Mouse (Mus musculus) v-Abl transformed pro-B cells (cell line): Measurements from ENCODE around the gene Csnk1e.

Experiments used
- in situ Hi-C, 2 experiments: fragments of 400-800 bp; cut with MboI; formaldehyde crosslinking; loops; one replicate each; pipeline ENCODE4 v1.15.1; 2025; ENCODE audit not compliant: unreplicated experiment in 2 of 2

Csnk1e gene

DNA sequence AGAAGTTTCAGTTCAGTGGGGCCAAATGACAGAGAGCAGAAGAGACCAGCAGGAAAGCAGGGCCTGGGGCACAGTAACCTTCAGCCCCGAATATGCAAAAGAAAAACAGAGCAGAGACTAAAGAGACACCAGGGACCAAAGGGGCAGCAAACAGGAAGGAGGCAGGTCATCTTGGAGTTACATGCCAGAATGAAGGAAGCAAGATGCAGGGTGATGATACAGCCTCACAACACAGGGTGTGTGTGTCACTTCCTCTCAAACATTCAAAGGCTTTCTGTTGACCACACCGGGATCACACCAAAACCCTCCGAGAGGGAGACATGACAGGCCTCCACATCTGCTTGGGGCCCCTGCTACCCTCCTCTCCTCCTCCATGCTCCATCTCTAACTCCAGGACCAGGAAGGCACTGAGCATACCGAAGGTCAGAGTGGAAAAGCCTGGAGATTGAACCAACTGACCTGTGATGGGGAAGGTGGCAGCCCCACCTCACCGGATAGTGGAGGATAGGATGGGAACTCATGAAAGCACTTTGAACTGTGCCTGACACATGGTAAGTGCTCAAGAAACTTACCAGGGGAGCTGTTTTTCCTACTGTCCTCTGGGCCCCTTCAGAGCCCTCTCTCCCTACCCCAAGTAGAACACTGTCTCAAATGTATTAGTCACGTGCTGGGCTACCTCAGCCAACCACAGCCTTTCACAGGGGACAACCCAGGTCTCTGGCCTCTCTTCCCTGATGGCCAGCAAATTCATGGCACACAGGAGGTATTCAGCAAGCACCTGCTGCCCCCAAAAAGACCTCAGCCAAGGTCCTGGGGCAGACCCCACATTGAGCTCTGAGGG is 55.0 kb downstream of the Csnk1e start:
- in situ Hi-C loops: no loop called here

DNA sequence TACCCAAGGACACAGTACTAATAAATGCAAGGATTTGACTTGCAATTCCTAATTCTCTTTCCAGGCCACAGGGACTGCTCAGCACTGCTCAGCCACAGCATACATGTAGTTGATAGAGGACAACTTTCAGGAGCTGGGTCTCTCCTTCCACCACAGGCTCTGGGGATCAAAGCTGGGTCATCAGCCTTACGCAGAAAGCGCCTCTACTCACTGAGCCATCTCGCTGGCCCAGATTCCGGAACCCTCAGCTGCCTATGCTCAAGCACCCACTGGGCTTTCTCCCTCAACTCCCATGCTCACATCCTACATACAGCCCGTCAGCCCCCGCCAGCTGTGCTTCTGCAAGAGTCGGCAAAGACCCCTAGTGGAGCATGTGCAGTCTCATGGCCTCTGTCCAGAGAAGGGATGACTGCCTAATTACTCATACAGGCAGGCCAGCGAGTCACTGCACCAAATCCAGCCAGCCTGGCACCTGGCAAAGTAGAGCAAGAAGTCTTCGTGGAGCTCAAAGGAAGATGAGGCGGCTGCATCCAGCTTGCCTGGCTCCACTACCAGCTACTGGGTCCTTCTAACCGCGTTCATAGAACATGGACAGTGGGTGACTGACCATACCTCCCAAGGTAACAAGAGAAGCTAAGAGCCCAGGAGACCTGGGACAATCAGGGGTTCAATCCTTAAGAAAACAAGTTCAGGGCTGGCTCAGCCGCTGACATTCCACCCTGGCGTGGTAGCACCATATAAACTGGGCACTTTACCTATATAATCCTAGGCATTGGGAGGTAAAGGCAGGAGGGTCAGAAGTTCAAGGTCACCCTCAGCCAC is 55.9 kb downstream of the Csnk1e start:
- in situ Hi-C loops: no loop called here

GRCm38 (mm10) chr15:79396736-79397135 is 58.6 kb downstream of the Csnk1e start:
- in situ Hi-C loops: no loop called here

- in situ Hi-C loops: no loop called here
Observed at GRCm38 (mm10) chr15:79395281-79395680, 60.1 kb downstream of the Csnk1e start.

- in situ Hi-C loops: no loop called here
Observed at GRCm38 (mm10) chr15:79394842-79395241, 60.5 kb downstream of the Csnk1e start.

DNA sequence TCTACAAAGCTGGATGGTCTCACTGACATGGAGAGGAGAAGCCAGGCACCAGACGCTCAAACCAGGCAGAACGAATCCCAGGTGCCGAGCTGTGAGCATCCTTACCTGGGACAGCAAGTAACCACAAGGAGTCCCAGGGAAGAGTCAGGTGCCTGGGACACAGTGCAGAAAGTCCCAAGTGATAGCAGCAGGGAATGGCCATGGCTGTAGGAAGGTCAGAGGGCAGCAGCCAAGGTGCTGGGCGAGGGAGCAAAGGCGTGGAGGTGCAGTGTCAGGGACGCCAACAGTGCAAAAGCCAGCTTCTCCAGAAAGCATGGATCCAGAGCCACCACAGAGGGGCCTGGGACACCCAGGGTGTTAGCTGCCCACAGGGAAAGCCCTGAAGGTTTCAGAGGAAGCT is 62.3 kb downstream of the Csnk1e start:
- in situ Hi-C loops: no loop called here

- in situ Hi-C loops: no loop called here
Observed at GRCm38 (mm10) chr15:79392527-79392926, 62.8 kb downstream of the Csnk1e start.

DNA sequence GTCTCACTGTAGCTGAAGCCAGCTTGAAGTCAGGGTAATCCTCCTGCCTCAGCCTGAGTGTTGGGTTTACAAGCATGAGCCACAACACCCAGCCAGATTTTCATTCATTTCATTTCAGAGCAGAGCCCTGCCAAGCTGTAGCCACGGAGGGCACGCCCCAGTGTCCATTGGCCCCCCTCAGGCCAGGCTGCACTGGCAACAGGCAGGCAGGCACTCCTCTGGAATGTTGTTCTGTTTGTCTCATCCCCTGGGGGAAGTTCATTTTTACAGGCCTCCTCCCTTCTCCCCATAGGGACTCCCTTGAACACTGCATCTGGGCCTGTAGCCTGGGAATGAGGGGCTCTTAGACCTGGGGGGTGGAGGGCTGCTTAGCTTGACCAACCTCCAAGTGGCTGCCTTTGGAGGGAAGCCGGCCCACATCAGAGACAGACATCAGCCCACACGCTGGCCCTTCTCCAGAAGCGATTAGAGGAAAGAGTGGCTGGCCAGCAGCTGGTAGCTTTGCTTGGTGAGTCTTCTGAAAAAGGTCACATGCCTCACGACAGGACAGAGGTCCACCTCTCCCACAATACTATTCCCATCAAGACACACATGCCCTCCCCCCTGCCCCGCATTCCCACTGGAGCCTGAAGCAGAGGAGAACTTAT is 63.8 kb downstream of the Csnk1e start:
- in situ Hi-C loops: no loop called here

DNA sequence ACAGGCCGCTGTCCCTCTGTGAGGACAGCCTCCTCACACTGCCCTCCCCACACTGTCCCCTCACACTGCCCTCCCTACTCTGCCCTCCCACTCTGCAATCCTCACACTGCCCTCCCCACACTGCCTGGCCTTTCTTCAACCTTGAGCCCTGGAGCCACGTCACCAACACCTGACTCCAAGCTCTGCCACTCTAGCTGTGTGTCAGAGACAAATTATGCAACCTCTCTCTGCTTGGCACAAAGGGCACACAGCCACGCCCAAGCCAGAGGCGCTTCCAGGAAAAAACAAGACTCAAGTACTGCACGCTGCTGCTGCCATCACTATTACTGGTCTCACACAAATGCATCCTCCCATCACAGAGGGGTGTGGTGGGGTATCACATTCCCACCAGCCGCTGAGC is 64.9 kb downstream of the Csnk1e start:
- in situ Hi-C loops: no loop called here

DNA sequence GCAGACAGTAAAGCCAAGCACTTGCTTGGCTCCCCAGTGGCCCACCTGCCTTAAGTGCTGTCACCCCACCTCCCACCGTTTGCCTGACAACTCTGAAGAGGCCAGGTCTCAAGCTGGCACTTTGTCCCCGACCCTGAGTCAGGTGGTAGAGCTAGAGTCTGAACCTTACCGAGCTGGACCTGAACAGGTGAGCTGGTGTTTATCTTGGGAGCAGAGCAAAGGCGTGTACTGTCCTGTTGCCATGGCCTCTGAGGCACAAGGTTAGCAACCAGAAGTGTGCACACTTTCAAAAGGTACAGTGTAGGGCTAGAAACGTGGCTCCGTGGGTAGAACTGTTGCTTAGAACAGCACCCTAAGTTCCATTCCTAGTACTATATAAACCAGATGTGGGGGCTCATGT is 67.2 kb downstream of the Csnk1e start:
- in situ Hi-C loops: no loop called here

DNA sequence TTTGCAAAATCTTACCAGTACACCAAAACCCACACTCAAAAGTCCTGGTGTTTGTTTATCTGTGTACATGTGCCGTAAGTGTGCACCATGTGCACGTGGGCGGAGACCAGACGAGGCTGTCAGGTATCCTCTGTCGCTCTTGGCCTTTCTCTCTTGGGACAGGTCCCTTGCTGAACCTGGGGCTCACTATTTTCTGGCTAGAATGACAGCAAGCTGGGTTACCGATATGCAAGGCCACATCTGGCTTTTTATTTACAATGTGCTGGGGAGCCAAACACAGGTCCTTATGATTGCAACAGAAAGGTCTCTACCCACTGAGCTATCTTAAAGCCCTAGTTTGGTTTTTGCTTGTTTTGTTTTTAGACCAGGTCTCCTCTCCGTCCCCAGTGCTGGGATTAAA is 67.8 kb downstream of the Csnk1e start:
- in situ Hi-C loops: no loop called here

- in situ Hi-C loops: no loop called here
Observed at GRCm38 (mm10) chr15:79387081-79387480, 68.3 kb downstream of the Csnk1e start.

DNA sequence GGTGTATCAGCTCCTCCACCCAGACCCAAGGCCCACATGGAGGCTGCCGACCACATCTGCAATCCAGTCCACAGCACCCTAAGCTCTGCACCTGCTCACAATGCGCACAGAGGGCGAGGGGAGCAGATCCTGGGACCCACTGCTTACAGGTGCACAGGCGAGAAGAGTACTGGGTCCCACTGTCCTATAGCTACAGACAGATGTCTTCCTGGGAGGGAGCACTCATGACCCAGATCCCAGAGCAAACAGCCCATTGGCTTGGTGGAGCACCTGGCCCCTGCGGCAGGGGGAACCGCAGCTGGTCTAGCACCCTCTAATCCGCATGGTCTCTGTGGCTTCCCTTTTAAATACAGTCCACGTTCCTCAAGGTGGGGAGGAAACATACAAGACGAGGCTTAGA is 73.7 kb downstream of the Csnk1e start:
- in situ Hi-C loops: loop anchor here in 1 of 2 experiments (5.0 kb wide), 3 partner anchors 86 to 149 kb away; no protein-coding TSS in a partner anchor

DNA sequence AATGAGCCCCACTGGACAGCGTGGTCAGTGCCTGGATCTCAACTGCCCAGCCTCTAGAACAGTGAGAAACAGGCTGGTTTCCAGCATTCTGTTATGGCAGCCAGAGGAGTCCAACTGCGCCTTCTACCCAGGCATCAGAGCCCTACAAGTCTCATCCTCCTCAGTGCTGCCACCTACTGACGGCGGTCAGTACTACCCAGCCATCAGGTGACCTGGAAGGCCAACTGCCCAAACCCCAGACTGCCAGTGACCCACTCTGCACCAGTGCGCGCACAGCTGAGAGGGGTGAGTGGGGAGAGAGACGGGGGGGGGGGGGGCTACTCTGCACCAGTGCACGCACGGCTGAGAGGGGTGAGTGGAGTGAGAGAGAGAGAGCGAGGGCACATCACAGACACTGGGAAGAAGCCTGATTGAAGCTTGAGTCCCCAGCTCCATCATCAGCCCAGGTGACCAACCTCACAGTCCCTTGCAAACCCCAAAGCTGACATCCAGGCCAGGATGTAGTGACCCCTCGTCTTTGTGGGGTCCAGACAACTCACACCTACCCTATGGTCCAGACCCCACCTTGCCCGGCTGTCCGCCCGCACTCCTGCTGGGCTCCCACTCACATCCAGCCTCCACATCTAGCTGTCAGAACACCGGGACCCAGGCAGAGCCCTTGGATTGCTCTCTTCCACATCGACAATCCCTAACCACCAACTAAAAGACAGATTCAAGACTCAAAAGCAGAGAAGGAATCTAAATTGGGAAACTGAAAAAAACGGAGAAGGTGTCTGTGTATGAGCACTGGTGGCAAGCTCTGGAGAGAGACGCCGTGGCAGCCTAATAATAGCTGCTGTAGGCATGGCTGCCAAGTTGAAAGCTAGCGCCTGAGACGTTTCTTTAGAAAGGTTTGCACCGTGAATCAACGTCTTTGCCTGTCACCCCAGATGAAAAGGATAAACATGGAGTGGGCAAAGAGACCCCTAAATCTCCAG is 74.6 kb downstream of the Csnk1e start:
- in situ Hi-C loops: loop anchor here in 1 of 2 experiments (5.0 kb wide), 3 partner anchors 87 to 148 kb away; no protein-coding TSS in a partner anchor

- in situ Hi-C loops: loop anchor here (5.0 to 10.0 kb wide), 6 partner anchors 85 to 147 kb away; partner anchors contain the start of gene Baiap2l2 (in 1 of the 2)
Observed at GRCm38 (mm10) chr15:79379658-79380057, 75.7 kb downstream of the Csnk1e start.

GRCm38 (mm10) chr15:79378608-79379007 is 76.8 kb downstream of the Csnk1e start:
- in situ Hi-C loops: loop anchor here in 1 of 2 experiments (5.0 to 10.0 kb wide), 3 partner anchors 86 to 114 kb away; partner anchors contain the start of gene Baiap2l2

GRCm38 (mm10) chr15:79377681-79378080 is 77.7 kb downstream of the Csnk1e start:
- in situ Hi-C loops: loop anchor here in 1 of 2 experiments (5.0 to 10.0 kb wide), 3 partner anchors 87 to 113 kb away; partner anchors contain the start of gene Baiap2l2

- in situ Hi-C loops: loop anchor here in 1 of 2 experiments (5.0 to 10.0 kb wide), 4 partner anchors 57 to 110 kb away; partner anchors contain the start of gene Baiap2l2
Observed at GRCm38 (mm10) chr15:79374760-79375159, 80.6 kb downstream of the Csnk1e start.

DNA sequence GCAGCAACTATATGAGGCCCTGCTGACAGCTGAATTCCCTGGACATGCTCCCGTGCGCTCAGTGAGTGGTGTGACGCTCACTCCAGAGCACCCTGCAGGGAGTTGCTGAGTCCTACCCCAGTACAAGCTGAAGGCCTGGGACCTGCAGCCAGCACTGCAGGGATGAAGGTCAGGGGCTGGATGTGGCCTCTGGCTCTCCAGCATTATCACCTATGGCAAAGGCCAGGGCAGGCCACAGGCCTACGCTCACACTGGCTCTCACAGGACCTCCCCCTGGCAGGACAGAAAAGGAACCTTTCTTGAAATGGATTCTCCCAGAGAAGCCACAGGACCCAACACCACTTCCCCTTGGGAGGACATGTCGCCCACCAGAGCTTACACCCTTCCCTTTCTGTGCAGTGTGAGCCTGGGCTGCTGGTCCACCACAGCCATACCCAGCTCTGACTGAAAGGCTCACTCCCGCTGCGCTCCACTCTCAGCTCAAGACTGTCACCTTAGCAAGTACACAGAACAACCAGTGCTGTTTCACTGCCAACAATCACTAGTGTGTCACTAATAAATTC is 85.0 kb downstream of the Csnk1e start:
- in situ Hi-C loops: loop anchor here in 1 of 2 experiments (5.0 to 10.0 kb wide), 3 partner anchors 53 to 106 kb away; no protein-coding TSS in a partner anchor
